Mouse (Mus musculus) cortical plate, adult 2 months (tissue): Measurements from ENCODE around the gene Myrf.

ENCODE experiments used
- CTCF ChIP-seq: fragments of 200-500 bp; IDR thresholded peaks from 2 replicates; pipeline ENCODE4 v1.5.1; 2011; ENCODE audit warnings: mild to moderate bottlenecking, control low read depth, low read length; ENCODE audit not compliant: insufficient read depth; ENCODE audit errors: extremely low read depth
- POLR2A ChIP-seq: fragments of 200-500 bp; IDR thresholded peaks from 2 replicates; pipeline ENCODE4 v1.6.1; 2011; ENCODE audit warnings: mild to moderate bottlenecking, low read length, control low read depth; ENCODE audit not compliant: insufficient read depth; ENCODE audit errors: extremely low read depth

GRCm38 (mm10) chr19:10216101-10216500 lies 24.4 kb downstream of the Myrf start:
- no peak for TF ChIP-seq POLR2A
- no peak for TF ChIP-seq CTCF
